Mouse (Mus musculus) T-helper 1 cell (primary cell): ENCODE results near the gene Cabin1.

Source experiments
- in situ Hi-C: fragments of 300-600 bp; cut with MboI, MseI; formaldehyde crosslinking; loops from one replicate; pipeline ENCODE4 v1.15.1; 2025; ENCODE audit warnings: high pct_unique_total_duplicates

Cabin1 gene

DNA sequence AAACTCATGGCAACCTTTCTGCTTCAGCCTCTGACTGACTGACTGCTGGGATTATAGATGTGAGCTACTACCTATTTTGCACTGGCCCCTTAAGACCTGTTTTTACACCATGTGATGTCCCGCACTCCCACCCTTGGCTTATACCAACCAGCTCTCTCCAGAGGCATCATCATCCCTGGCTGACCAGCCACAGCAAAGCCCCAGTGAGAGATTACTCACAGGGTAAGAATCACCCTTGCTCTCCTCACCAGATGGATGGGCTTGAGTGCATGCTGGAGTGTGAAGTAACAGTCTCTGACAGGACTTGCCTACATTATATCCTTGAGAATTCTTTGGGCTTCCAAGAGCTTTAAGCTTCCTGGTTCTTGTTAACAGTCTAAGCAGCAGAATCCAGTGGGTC is 94.2 kb downstream of the Cabin1 start:
- in situ Hi-C loops = no loop called here

DNA sequence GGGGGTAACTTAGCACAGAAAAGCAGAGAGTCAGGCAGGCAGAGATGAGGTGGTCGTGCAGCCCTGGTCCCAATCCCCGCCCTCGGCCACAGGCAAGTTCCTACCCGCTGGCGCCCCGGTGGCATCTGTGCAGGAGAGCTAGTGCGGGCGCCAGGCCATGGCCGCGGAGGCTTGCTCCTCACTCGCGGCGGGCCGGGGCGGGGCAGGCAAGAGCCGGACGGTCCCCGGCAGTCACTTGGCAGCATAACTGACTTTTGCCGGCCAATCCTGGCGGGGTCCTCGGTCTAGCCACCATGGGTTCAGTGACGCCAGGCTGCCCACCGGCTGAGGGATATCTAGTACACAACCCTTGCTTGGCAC is 96.2 kb downstream of the Cabin1 start:
- in situ Hi-C loops = no loop called here

DNA sequence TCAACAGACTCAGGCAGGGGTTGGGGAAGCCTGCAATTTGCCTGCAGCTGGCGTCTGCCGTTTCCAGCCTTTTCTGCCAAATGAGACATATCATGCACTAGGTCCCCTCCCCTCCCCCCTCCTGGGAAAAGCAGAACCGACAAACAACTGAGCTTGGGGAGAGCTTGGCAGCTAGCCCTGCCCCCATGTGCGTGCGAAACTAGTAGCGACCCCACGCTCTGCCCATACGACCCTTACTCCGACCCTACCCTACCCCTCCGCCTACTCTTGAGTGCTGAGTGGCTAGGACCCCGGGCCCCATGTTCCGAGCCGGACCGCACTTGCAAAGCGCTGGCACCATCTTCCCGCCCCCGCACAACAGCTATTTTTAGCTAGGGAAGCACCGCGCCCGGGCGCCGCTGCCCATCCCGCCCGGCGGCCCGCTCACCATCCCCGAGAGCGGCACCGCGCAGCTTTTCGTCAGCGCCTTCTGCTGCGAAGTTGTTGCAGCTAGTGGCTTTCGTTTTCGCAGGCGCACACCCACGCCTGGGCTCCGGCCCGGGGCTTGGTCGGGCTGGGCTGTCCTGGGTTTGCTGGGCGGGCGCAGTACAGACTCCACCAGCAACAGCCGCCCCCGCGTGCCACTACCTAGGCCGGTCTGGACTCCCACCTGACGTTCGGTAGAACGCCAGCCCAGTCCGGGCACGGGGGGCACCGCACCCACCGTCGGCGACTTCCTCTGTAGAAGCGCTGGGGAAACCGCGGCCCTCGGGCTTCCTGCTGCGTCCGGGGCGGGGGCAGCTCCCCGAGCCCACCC is 96.8 kb downstream of the Cabin1 start:
- in situ Hi-C loops = no loop called here

DNA sequence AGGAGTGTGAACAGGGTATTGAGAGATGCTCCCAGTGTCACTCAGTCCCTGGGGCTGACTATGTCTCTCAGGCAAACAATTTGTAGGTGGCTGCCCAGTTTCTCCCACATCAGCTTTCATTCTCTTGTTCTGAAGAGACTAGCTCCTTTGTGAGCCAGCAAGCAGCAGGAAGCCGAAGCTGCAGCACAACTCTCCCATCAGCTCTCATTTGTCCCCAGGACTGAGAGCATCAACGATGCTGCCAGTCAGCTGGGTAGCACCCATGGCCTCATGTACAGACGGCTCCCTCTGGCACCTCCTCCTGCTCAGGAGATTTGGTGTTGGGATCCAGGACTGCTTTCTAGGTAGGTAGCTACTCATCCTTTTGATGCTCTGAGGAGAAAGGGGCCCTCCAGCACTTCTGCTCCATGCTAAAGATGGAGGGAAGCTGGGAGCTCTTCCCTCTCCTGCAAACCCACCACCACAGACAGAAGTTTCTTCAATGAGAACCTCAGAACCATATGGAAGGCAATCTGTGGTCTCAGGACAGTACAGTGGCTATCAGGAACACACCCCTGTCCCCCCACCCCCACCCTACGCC is 97.6 kb downstream of the Cabin1 start:
- in situ Hi-C loops = no loop called here

DNA sequence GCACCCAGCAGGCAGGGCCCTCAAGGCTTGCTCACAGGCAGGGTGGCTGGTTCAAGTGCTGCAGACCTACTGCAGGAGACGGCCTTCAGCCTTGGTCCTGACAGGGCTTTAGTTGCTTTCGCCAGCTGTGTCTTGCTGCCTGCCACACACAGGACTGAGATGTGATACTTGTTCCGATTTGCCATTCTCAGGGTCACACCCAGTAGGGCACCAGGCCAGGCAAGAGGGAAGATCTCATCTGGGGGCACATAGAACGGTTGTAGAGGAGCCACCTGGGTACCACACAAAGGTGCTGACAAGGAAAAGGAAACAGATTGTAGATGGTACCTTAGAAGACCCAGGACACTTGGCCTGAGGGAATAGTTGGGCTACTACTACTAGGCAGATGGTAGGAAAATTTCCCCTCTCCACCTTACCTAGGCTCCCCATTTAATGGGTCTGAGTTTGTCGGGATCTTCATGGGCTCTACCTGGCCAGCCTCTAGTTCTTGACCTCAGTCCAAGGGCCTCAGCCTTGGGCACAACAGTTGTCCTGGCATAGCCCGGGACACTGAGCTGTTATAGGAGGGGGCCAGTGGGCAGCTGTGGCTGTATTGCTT is 99.4 kb downstream of the Cabin1 start:
- in situ Hi-C loops = no loop called here

DNA sequence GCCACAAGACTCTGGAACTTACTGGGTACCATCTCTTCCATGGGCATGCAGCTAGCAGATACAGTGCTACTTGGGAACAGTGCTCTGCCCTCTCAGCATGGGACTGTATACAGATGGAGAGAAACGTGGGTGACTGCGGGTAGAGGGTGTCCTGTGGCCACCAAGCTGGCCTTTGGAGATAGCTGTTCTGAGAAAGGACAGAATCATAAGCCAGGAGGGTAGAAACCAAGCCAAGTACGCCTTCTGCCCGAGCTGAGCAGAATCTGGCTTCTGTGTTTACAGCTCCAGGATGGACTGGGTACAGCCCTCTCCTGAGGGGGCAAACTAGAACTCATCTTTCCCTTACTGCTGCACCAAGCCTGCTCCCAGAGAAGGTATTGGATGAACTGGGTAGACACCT is 101.6 kb downstream of the Cabin1 start:
- in situ Hi-C loops = no loop called here

DNA sequence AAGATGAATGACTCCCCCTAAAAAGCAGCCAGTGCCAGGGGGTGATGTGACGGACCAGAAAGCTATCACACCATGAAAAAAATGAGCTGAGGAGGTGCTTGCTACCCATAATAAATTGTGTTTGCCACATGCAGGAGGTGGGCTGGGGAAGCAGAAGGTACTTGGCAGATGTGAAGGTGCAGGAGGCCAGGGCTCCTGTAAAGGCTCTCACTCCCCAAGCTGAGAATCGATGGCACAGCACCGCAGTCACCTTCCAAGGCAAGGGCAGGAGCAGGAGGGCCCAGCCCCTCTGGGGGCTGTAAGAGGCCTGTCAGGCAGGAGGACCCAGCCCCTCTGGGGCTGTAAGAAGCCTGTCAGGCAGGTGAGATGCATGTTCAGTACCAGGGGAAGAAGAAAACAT is 102.3 kb downstream of the Cabin1 start:
- in situ Hi-C loops = no loop called here

DNA sequence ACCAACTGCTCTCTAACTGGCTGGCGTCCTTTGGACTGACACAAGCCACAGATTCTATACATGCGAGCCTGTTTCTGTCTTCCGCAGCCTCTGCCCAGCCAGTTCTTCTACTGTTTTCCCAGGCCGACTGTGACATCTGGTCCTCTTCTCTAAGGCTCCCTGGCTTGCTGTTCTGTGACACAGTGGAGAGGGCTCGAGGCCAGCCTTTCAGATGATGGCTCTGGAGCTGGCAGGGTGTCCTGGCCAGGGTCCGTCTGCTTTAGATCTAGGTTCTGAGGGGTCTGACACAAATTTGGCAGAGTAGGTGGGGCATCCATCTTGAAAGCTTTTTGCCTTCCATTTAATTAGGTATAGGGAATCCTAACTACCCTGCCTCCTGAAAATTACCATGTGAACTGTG is 102.8 kb downstream of the Cabin1 start:
- in situ Hi-C loops = no loop called here

DNA sequence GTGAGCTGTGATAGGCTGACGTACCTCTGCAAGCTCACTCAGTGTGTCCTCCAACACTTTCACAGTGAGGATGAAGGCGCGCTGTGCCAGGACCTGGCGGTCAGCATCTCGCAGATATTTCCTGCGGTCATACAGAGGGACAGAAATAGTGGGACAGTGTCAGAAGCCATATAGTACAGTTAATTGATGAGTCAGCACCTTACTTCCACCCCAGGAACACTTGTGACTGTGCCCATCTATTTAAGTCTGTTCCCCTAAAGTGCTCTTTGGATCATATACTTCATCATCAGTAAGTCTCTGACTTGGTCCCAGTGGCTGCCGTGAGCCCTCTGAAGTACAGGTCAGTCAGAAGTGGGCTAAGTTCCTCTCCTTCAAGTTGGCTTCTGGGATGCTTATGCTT is 106.4 kb downstream of the Cabin1 start:
- in situ Hi-C loops = no loop called here

DNA sequence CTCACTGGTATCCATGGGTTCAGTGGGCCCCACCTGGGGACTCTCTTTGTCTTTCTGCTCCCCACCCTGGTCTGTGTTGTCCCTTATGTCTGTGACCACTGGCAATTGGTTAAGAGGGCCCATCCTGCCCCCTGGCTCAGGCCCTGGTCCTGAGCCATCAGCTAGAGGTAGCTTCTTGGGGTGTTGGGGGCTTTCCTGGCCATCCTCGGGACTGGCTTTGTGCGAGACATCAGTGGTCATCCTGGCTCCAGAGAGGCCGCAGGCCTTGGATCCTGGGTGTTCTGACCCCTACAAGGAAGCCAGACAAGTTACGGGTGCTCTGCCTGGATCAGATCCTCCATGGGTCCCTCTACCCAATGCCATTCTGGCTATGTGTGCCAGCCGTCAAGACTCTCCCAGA is 107.0 kb downstream of the Cabin1 start:
- in situ Hi-C loops = no loop called here

DNA sequence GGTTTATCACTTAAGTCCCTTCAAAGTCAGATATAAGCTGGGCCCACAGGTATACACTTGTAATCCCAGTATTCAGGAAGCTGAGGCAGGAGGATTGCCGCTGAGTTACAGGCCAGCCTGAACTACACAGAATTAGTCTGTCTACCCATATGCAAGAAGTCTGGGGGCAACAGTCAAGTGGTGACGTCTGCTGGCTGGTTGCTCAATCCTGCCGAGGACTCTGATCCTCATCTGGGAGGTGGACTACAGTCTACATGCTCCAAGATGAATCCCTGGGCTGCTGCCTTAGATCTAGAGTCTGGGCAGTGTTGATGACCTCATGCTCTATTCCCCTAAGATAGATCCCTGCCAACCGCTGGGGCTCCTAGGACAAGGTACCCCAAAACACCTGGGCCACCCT is 110.1 kb downstream of the Cabin1 start:
- in situ Hi-C loops = no loop called here

DNA sequence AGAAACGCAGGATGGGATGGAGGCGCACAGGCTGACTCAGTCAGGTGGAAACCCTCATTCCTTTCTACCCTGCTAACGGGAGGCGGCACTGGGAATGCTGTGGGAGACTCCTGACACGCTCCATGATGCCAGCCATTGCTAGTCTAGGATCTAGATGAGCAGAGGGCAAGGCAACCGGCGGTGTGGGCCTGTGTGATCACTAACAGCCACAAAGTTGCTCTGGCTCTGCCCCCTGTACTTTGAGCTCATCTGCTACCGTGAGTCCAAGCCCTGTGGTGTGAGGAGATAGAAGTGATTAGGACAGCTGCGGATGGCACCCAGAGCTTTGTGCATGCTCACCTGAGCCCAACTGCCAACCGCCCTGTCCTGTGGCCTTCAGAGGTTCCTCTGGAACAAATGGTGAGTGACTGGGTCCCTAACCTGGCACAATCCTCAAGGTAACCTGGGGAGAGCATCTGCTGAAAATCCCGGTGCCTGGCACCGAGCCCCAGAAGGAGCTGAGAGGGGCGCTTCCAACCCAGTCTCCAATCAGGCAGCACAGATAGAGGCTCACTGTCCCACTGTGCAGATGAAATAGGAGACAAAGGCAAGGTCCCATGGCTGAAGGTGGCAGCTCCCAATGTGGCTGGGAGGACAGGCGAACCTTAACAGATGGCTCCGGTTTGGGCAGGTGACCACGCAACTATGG is 112.6 kb downstream of the Cabin1 start:
- in situ Hi-C loops = no loop called here

DNA sequence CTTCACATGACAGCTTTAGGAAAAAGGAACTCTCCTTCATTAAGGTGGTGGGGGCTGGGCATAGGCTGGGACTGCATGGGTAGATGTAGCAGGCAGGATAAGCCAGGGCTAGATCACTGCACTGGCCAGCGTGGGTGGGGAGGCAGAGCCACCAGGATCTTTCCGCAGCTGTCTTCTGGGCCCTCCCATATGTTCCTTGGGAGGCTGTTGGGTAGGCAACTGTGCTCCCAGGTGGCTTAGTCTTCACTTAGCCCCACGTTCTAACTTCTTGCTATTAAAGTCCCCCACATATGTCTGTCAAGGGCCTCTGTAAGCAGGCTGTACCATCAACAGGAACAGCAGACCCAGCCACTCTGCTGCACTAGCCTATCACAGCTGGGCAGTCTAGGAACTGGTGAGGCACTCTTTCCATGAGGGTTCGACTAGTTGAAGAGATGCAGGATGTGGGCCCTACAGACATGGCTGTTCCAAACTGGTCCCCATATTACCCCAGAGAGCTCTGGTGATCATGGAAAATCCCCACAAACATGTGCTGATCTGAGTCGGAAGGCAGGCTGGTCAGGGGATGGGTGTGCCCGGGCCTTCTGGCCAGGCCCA is 113.7 kb downstream of the Cabin1 start:
- in situ Hi-C loops = no loop called here

DNA sequence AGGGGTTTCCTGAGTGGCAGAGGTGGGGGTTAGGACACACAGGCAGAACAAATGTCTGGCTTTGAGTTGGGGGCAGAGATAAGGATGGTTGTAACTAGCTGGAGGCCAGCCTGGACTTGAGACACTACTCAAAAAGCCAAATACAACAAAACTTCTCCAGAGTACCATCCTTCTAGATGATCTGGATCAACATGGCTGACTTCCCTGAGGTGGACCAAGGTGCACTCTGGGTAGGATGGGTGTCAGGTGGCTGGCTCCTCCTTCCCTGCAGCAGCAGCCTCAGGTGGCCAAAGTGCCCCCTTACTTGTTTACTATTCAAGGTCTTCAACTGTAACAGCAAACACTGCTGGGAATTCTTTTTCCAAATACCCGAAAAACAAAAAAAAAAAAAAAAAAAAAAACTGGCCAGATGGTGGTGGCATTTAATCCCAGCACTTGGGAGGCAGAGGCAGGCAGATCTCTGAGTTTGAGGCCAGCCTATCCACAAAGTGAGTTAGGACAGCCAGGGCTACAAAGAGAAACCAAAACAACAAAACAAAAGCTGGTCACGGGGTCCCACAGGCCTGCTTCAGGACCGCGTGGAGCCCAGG is 114.6 kb downstream of the Cabin1 start:
- in situ Hi-C loops = no loop called here

DNA sequence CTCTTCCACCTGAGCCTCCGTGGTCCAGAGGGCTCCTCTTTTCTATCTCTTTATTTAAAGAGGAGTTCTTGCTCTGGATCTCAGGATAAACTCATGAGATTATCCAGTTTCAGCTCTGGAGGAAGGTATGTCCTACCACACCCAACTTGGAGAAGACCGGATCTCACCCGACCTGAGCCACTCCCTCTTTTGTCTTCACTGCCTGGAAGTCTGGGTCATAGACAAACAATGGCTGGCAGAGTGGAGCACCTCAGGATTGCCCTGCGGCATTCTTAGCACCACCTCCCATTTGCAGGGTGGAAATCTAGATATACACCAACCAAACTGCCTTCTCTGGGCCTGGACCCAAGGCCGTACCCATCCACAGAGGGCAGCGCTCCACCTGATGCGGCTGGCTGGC is 115.1 kb downstream of the Cabin1 start:
- in situ Hi-C loops = no loop called here

DNA sequence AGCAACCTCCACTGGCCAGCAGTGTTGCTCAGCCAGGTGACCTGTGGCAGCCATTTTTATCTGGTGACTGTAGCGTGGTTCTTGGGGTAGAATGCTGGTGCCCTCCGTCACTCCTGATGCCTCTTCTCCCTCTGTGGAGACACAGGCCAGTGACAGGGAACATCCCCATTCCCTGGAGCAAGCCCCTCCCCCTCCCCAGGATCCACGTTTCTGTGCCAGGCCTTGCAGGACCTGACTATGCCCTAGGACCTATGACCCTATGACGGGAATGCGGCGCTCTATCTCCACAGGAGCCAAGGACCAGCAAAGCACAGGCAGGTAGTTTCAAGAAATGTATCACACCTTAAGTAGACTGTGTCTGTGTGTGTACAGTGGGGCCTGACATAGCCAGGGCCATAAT is 116.0 kb downstream of the Cabin1 start:
- in situ Hi-C loops = no loop called here

DNA sequence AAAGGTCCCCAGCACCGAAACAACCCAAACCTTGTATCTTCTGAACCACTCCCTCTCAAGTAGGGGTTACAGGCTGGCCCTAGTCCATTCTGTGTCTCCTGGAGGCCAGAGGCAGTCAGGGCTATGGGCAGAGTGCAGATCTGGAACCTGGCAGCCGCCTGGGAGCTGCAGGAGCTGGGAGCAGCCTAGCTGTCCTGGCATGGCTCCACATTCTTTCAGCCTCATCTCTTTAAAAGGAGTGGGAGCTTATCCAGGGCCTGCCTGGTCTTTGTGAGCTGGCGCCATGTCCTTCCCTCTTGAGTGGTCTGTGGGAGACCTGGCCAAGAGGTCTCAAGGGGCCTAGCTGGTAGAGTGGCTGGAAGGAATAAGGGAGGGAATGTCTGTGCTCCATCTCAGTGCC is 116.8 kb downstream of the Cabin1 start:
- in situ Hi-C loops = no loop called here

DNA sequence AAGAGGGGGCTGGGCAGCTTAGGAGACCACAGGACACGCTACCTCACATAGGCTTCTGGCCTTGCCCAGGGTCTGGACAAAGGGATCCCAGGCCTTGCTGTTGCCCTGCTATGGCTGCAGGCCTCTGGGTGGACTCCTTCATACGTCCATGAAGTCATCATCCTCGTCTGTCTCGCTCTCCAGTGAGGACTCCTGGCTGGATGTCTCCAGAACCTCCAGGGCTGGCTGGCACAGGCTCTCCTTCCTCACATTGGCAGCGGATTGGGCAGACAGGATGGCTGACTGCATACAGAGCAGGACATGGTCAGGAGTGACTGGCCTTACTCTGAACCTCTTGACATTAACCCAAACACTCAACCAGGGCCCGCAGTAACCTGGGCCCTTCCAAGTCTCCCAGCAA is 117.7 kb downstream of the Cabin1 start:
- in situ Hi-C loops = no loop called here

DNA sequence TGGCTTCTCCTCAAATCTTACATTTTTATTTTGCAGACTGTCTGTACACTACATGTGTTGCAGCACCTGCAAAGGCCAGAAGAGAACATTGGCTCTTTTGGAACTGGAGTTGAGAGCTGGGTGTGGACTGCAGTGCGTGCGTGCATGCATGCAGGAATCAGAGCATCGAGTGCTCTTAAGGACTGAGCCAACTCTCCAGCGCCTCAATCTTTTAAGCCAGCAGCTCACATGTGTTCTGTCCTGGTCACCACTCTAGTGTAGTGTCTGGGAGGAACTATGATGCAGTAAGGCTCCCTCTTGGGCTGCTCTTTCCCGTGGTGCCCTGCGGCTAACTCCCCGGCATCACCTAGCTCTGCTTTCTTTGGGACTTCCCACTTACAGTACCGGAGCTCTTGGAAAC is 118.5 kb downstream of the Cabin1 start:
- in situ Hi-C loops = no loop called here

DNA sequence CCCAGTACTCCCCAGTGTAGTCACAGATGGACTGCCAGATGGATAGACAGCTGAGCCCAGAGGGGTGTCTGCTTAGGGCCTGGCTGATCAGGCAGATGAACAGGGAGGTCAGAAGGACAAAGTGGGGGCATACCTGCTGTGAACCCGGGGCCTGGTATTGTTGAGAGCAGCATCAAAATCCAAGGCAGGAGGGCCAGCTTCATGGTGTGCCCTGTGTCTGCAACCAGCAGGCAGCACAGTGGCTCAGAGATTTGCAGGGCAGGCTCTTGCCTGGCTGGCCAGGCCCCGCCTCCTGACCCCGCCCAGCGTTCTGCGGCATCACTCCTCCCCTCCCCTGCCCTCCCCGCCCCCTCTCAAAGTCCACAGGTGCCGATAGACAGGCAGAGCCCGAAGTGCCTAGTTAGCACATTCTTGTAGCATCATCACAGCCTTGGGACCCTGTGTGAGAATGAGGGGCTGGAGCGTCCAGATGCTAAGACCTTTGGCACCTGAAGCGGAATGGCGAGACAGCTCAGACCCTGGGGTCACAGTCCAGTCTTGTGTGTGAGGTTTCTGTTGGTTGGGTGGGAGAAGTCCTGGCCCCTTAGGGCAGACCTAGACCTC is 120.3 kb downstream of the Cabin1 start, which contains the start of gene Susd2:
Susd2 (minus strand) TSS at position 268 of the 603 bp plus-strand sequence.
- in situ Hi-C loops = no loop called here

DNA sequence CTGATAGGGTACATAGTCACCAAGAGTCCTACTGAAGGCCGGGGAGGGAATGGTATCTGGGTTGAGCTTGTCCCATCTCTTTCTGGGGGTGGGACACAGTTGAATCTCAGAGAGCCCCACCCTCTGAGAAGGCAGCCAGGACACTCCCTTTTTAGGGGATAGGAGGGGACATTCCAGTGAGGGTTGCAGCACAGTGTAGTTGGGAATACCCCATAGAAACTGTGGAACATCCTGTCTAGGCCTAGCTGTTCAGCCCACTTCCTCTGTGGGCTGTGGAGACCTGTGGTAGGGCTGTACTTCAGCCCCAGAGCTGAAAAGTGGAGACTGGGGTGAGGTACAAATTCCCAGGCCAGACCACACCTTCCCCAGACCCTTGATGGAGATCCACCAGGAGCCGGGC is 121.2 kb downstream of the Cabin1 start:
- in situ Hi-C loops = no loop called here
